ENCODE assay signal across 9 mouse cellular contexts in genomic region chr13:81709805-81710204, GRCm38 (mm10). TPM values are rescaled to one million over a fixed set of nuclear protein-coding genes. Genes with fewer than 3 reads are reported as not detected.
DNase-seq lines count a peak whose midpoint lies in the region; ATAC-seq and TF ChIP-seq lines count a peak whose summit lies in the region.
"Had no signal": no experiment of that assay in that cellular context is flagged by ENCODE, and none has a peak within 500 bp of the region (broad histone marks: within the 10 kb centered on the region; RNA-seq: fewer than 3 reads in every experiment).

No protein-coding gene starts in this region.

- peak overlapping the region; percentile 80; the same call in 1 of the 2 replicates for H3K9ac ChIP-seq in heart, embryonic 15.5 days
- H3K9ac ChIP-seq in midbrain, embryonic 16.5 days (ENCODE audit: low read depth, low read length), result no peak overlapping the region

- TF ChIP-seq CTCF in bone marrow macrophage, adult 2 months (IDR thresholded peaks at IDR 0.05; ENCODE audit: low read depth, low read length), result no peak

- peak overlapping the region; percentile 85 for H3K4me3 ChIP-seq in heart, embryonic 15.5 days
- H3K4me3 ChIP-seq in bone marrow macrophage, adult 2 months (ENCODE audit: insufficient read depth, low read length), result peak overlapping the region; percentile 62
- no peak overlapping the region for H3K4me3 ChIP-seq in midbrain, embryonic 16.5 days (ENCODE audit: low read depth, low read length)

- no peak for ATAC-seq in heart, embryonic 15.5 days (replicated peaks; ENCODE audit: insufficient number of reproducible peaks, insufficient read depth, low FRiP score, low read depth)
- ATAC-seq in midbrain, embryonic 16.5 days, result no peak
- no peak for ATAC-seq in frontal cortex, adult (ENCODE audit: low TSS enrichment)

- H3K9me3 ChIP-seq in heart, embryonic 15.5 days (replicated peaks), result no peaks in the 10 kb centered on the region
- H3K9me3 ChIP-seq in midbrain, embryonic 16.5 days (replicated peaks; ENCODE audit: control insufficient read depth, low read length, poor library complexity, severe bottlenecking), result no peaks in the 10 kb centered on the region

- no peak for DNase-seq in heart, adult 8-10 months (ENCODE audit: low spot score)
- DNase-seq in induced T-regulatory cell, adult 2 months (ENCODE audit: low read depth), result peak; percentile 17
- DNase-seq in layer of hippocampus, adult 8-10 months (ENCODE audit: low spot score in 2 of 2), result no peak
- no peak for DNase-seq in embryo, embryonic 10 days (ENCODE audit: low spot score)
- DNase-seq: cerebellum, adult 11-12 months had no signal

- H3K4me1 ChIP-seq in heart, embryonic 15.5 days (replicated peaks), result peaks cover 19% of the 10 kb centered on the region
- peaks cover 11% of the 10 kb centered on the region for H3K4me1 ChIP-seq in bone marrow macrophage, adult 2 months (ENCODE audit: control insufficient read depth, insufficient read depth, low read length)
- H3K4me1 ChIP-seq in midbrain, embryonic 16.5 days (ENCODE audit: control insufficient read depth, insufficient read depth, low read length), result peaks cover 19% of the 10 kb centered on the region

- no peak for TF ChIP-seq POLR2A in bone marrow macrophage, adult 2 months (IDR thresholded peaks at IDR 0.05; ENCODE audit: borderline replicate concordance, low read depth, low read length)

- no peak overlapping the region for H3K27ac ChIP-seq in heart, embryonic 15.5 days
- no peak overlapping the region for H3K27ac ChIP-seq in bone marrow macrophage, adult 2 months (ENCODE audit: insufficient read depth, low read depth, low read length)
- H3K27ac ChIP-seq in midbrain, embryonic 16.5 days (ENCODE audit: low read length), result no peak overlapping the region

- peak overlapping the region; percentile 99 for H3K4me2 ChIP-seq in heart, embryonic 15.5 days
- H3K4me2 ChIP-seq in midbrain, embryonic 16.5 days (ENCODE audit: low read length), result peak overlapping the region; percentile 84

- H3K36me3 ChIP-seq in heart, embryonic 15.5 days, result no peaks in the 10 kb centered on the region
- H3K36me3 ChIP-seq in midbrain, embryonic 16.5 days (ENCODE audit: control insufficient read depth, insufficient read depth, low read length), result no peaks in the 10 kb centered on the region

- H3K27me3 ChIP-seq in heart, embryonic 15.5 days, result no peaks in the 10 kb centered on the region
- H3K27me3 ChIP-seq in midbrain, embryonic 16.5 days (ENCODE audit: control insufficient read depth, insufficient read depth, low read depth, low read length), result no peaks in the 10 kb centered on the region

- 33% methylated on average over 4 of the region's 4 CpGs for WGBS in heart, embryonic 15.5 days
- WGBS in midbrain, embryonic 16.5 days, result 19% methylated on average over 4 of the region's 4 CpGs

RNA-seq across cellular contexts. Expression of gene Polr3g, which starts 1.0 kb away (rescaled TPM):
- polyA plus RNA-seq in heart, embryonic 15.5 days (2015; fragmentation: Nextera tagmentation; extraction: Ambion mirVana), result 13.0 and 15.2 TPM in 2 replicates
- total RNA-seq in heart, adult 8-10 months (2022), result 1 to 10 TPM; 4.3 to 5.9 (median 5.4) TPM
- polyA plus RNA-seq in bone marrow macrophage, adult 2 months (2012; ENCODE audit: insufficient read depth, insufficient read length, missing spikeins), result 3.2 and 3.6 TPM in 2 replicates
- 3.3 and 3.8 TPM in 2 replicates for polyA plus RNA-seq in midbrain, embryonic 16.5 days (2015; fragmentation: Nextera tagmentation; extraction: Ambion mirVana)
- total RNA-seq in layer of hippocampus, adult 8-10 months (2022), result 1 to 10 TPM; 5.5 to 8.7 (median 5.9) TPM

RNA-seq across cellular contexts. Expression of gene Mblac2, which starts 1.3 kb away (rescaled TPM):
- 6.6 and 8.6 TPM in 2 replicates for polyA plus RNA-seq in heart, embryonic 15.5 days (2015; fragmentation: Nextera tagmentation; extraction: Ambion mirVana)
- total RNA-seq in heart, adult 8-10 months (2022), result 1 to 10 TPM; 4.8 to 7.6 (median 6.3) TPM
- polyA plus RNA-seq in bone marrow macrophage, adult 2 months (2012; ENCODE audit: insufficient read depth, insufficient read length, missing spikeins), result 8.4 and 8.6 TPM in 2 replicates
- polyA plus RNA-seq in midbrain, embryonic 16.5 days (2015; fragmentation: Nextera tagmentation; extraction: Ambion mirVana), result 41.3 and 55.4 TPM in 2 replicates
- 10 to 100 TPM; 18.3 to 22.2 (median 19.0) TPM for total RNA-seq in layer of hippocampus, adult 8-10 months (2022)

RNA-seq across cellular contexts. Expression of gene Lysmd3, which starts 52.3 kb away (rescaled TPM):
- 19.0 and 19.8 TPM in 2 replicates for polyA plus RNA-seq in heart, embryonic 15.5 days (2015; fragmentation: Nextera tagmentation; extraction: Ambion mirVana)
- 10 to 100 TPM; 11.9 to 15.0 (median 14.2) TPM for total RNA-seq in heart, adult 8-10 months (2022)
- 18.4 and 18.9 TPM in 2 replicates for polyA plus RNA-seq in bone marrow macrophage, adult 2 months (2012; ENCODE audit: insufficient read depth, insufficient read length, missing spikeins)
- polyA plus RNA-seq in midbrain, embryonic 16.5 days (2015; fragmentation: Nextera tagmentation; extraction: Ambion mirVana), result 16.0 and 20.1 TPM in 2 replicates
- total RNA-seq in layer of hippocampus, adult 8-10 months (2022), result 10 to 100 TPM; 10.6 to 15.2 (median 13.9) TPM
